Mouse (Mus musculus) midbrain, embryonic 10.5 days (tissue): ENCODE measurements around the gene H2-M5. TPM values are rescaled to one million over a fixed set of nuclear protein-coding genes. Genes with fewer than 3 reads are reported as not detected.
"Not testable (repeated sequence)": the region's sequence is repeated elsewhere in the genome, so short reads cannot be mapped to it uniquely, and the experiment has no call there.

ENCODE experiments used
- DNase-seq: peaks from one replicate; pipeline ENCODE4 v3.0.0-alpha.2; 2017; ENCODE audit warnings: low spot score
- H3K27ac ChIP-seq: fragments of 300-500 bp; sonication (generic); replicated peaks from 2 replicates; pipeline ENCODE4 v1.5.1; 2016; ENCODE audit warnings: mild to moderate bottlenecking
- H3K27me3 ChIP-seq: fragments of 300-500 bp; sonication (generic); 2 replicates; pipeline ENCODE4 v1.6.1; 2016; ENCODE audit warnings: low read depth, mild to moderate bottlenecking; ENCODE audit not compliant: poor library complexity, severe bottlenecking
- H3K36me3 ChIP-seq: fragments of 300-500 bp; sonication (generic); 2 replicates; pipeline ENCODE4 v1.6.1; 2016; ENCODE audit warnings: mild to moderate bottlenecking, moderate library complexity
- H3K4me1 ChIP-seq: fragments of 300-500 bp; sonication (generic); 2 replicates; pipeline ENCODE4 v1.6.1; 2016
- H3K4me3 ChIP-seq: fragments of 300-500 bp; sonication (generic); 2 replicates; pipeline ENCODE4 v1.5.1; 2016; ENCODE audit warnings: mild to moderate bottlenecking, moderate library complexity
- H3K9me3 ChIP-seq: fragments of 300-500 bp; sonication (generic); replicated peaks from 2 replicates; pipeline ENCODE4 v1.6.1; 2016; ENCODE audit warnings: mild to moderate bottlenecking
- WGBS: fragments of 180-500 bp; shearing (Covaris S2); methylation state at CpG from one replicate; pipeline ENCODE4 v1.1.7; 2016; 5-methylcytosine and 5-hydroxymethylcytosine counted together
- polyA plus RNA-seq: library from polyadenylated mRNA; unstranded; fragments of >200 nt; fragmentation: Nextera tagmentation; extraction: Ambion mirVana; gene quantifications from 2 replicates; pipeline ENCODE4 v1.2.1, GENCODE M21; 2016

H2-M5 gene
- polyA plus RNA-seq, 1 experiment from 2014 or later: 0.83 TPM

GRCm38 (mm10) chr17:37008161-37008560 lies 18.8 kb upstream of the H2-M5 start:
- DNase-seq: no peak
- peaks cover 76% of the 10 kb centered on the region for H3K36me3 ChIP-seq
- no peak overlapping the region for H3K4me3 ChIP-seq
- no peaks in the 10 kb centered on the region for H3K27me3 ChIP-seq
- peaks cover 7% of the 10 kb centered on the region for H3K4me1 ChIP-seq
- H3K27ac ChIP-seq: no peak overlapping the region
- WGBS: 91% methylated on average over 6 of the region's 6 CpGs
- H3K9me3 ChIP-seq: no peaks in the 10 kb centered on the region

- Histone ChIP-seq H3K27me3 (no peaks in the 10 kb centered on the region), H3K4me3 (peak overlapping the region; percentile 67), H3K9me3 (no peaks in the 10 kb centered on the region), H3K36me3 (peaks cover 41% of the 10 kb centered on the region), H3K27ac (peak overlapping the region; percentile 93), H3K4me1 (peaks cover 18% of the 10 kb centered on the region)
- 55% methylated on average over 4 of the region's 4 CpGs for WGBS
- DNase-seq: no peak
These were observed 14.0 kb upstream of the H2-M5 start for GRCm38 (mm10) chr17:37003366-37003765.

- Histone ChIP-seq H3K4me1 (peaks cover 18% of the 10 kb centered on the region), H3K36me3 (peaks cover 34% of the 10 kb centered on the region), H3K27me3 (no peaks in the 10 kb centered on the region), H3K27ac (peak overlapping the region; percentile 93), H3K4me3 (peak overlapping the region; percentile 67), H3K9me3 (no peaks in the 10 kb centered on the region)
- 1% methylated on average over 49 of the region's 49 CpGs for WGBS
- peak; percentile 76 for DNase-seq
These were observed 13.3 kb upstream of the H2-M5 start for GRCm38 (mm10) chr17:37002364-37003330.

GRCm38 (mm10) chr17:37000863-37001262 lies 11.5 kb upstream of the H2-M5 start, which contains the start of gene Zfp57:
TSS of gene Zfp57 (plus strand) at chr17:37001163.
- peaks cover 18% of the 10 kb centered on the region for H3K4me1 ChIP-seq
- peaks cover 16% of the 10 kb centered on the region for H3K36me3 ChIP-seq
- peak within 1 kb of the TSS; percentile 67 for H3K4me3 ChIP-seq
- H3K27ac ChIP-seq: peak within 1 kb of the TSS; percentile 93
- 95% methylated on average over 7 of the region's 7 CpGs for WGBS
- no peaks in the 10 kb centered on the region for H3K9me3 ChIP-seq
- DNase-seq: no peak
- no peaks in the 10 kb centered on the region for H3K27me3 ChIP-seq

GRCm38 (mm10) chr17:36998477-36998876 lies 9.1 kb upstream of the H2-M5 start:
- Histone ChIP-seq H3K27me3 (no peaks in the 10 kb centered on the region), H3K4me1 (peaks cover 14% of the 10 kb centered on the region), H3K27ac (no peak overlapping the region), H3K4me3 (no peak overlapping the region), H3K36me3 (no peaks in the 10 kb centered on the region), H3K9me3 (no peaks in the 10 kb centered on the region)
- WGBS: 76% methylated on average over 2 of the region's 2 CpGs
- DNase-seq: no peak

GRCm38 (mm10) chr17:36997033-36997735 lies 7.8 kb upstream of the H2-M5 start:
- 28% methylated on average over 7 of the region's 7 CpGs for WGBS
- Histone ChIP-seq H3K9me3 (no peaks in the 10 kb centered on the region), H3K27ac (no peak overlapping the region), H3K4me3 (no peak overlapping the region), H3K27me3 (no peaks in the 10 kb centered on the region), H3K36me3 (no peaks in the 10 kb centered on the region), H3K4me1 (peaks cover 4% of the 10 kb centered on the region; the same call in 1 of the 2 replicates)
- peak; percentile 83 for DNase-seq

GRCm38 (mm10) chr17:36995448-36995847 lies 6.1 kb upstream of the H2-M5 start:
- Histone ChIP-seq H3K36me3 (no peaks in the 10 kb centered on the region), H3K9me3 (no peaks in the 10 kb centered on the region), H3K4me3 (no peak overlapping the region), H3K27me3 (peaks cover 9% of the 10 kb centered on the region), H3K27ac (no peak overlapping the region), H3K4me1 (no peaks in the 10 kb centered on the region)
- DNase-seq: no peak
- WGBS: 48% methylated on average over 3 of the region's 3 CpGs

GRCm38 (mm10) chr17:36994528-36994927 lies 5.2 kb upstream of the H2-M5 start:
- no peaks in the 10 kb centered on the region for H3K9me3 ChIP-seq
- no peaks in the 10 kb centered on the region for H3K4me1 ChIP-seq
- no peak overlapping the region for H3K27ac ChIP-seq
- no peak overlapping the region for H3K4me3 ChIP-seq
- no peak for DNase-seq
- 96% methylated on average over 2 of the region's 2 CpGs for WGBS
- peaks cover 16% of the 10 kb centered on the region for H3K27me3 ChIP-seq
- no peaks in the 10 kb centered on the region for H3K36me3 ChIP-seq

- Histone ChIP-seq H3K4me3 (no peak overlapping the region), H3K4me1 (0 out of 2 replicates have a peak, but pooled peaks cover under 1% of the 10 kb centered on the region), H3K27ac (no peak overlapping the region), H3K36me3 (no peaks in the 10 kb centered on the region), H3K9me3 (no peaks in the 10 kb centered on the region), H3K27me3 (peaks cover 23% of the 10 kb centered on the region)
- DNase-seq: no peak
- 86% methylated on average over 4 of the region's 4 CpGs for WGBS
These were observed 4.5 kb upstream of the H2-M5 start for GRCm38 (mm10) chr17:36993770-36994325.

- no peaks in the 10 kb centered on the region for H3K9me3 ChIP-seq
- H3K27me3 ChIP-seq: peaks cover 36% of the 10 kb centered on the region
- no peak overlapping the region for H3K27ac ChIP-seq
- no peaks in the 10 kb centered on the region for H3K36me3 ChIP-seq
- H3K4me3 ChIP-seq: no peak overlapping the region
- peaks cover 6% of the 10 kb centered on the region; the same call in 1 of the 2 replicates for H3K4me1 ChIP-seq
- 83% methylated on average over 3 of the region's 3 CpGs for WGBS
- DNase-seq: no peak
These were observed 3.2 kb upstream of the H2-M5 start for GRCm38 (mm10) chr17:36992336-36993104.

- DNase-seq, H3K9me3 ChIP-seq: not testable (repeated sequence)
These were observed 1.3 kb upstream of the H2-M5 start for GRCm38 (mm10) chr17:36990630-36991029.

GRCm38 (mm10) chr17:36988475-36988874 lies 862 bp downstream of the H2-M5 start:
- H3K36me3 ChIP-seq: no peaks in the 10 kb centered on the region
- DNase-seq: no peak
- H3K27me3 ChIP-seq: peaks cover 66% of the 10 kb centered on the region
- H3K27ac ChIP-seq: no peak overlapping the region
- 4% methylated on average over 24 of the region's 24 CpGs for WGBS
- peaks cover 6% of the 10 kb centered on the region; the same call in 1 of the 2 replicates for H3K4me1 ChIP-seq
- peak overlapping the region; percentile 28 for H3K4me3 ChIP-seq
- H3K9me3 ChIP-seq: no peaks in the 10 kb centered on the region

More at GRCm38 (mm10) chr17:36990630-36991029, 1.3 kb upstream of the H2-M5 start:
- H3K4me3 ChIP-seq, H3K4me1 ChIP-seq, H3K36me3 ChIP-seq, H3K27ac ChIP-seq: not testable (repeated sequence)
- H3K27me3 ChIP-seq: peaks cover 49% of the 10 kb centered on the region
- 88% methylated on average over 6 of the region's 6 CpGs for WGBS
